Mouse (Mus musculus) midbrain, embryonic 14.5 days (tissue): ENCODE measurements around the gene Ptpn14. TPM values are rescaled to one million over a fixed set of nuclear protein-coding genes. Genes with fewer than 3 reads are reported as not detected.

Experiments
- ATAC-seq: fragments of 200-750 bp; cut with Nextera tagmentation; 2 replicates; pipeline ENCODE4 v1.8.0; 2017; ENCODE audit warnings: moderate number of reproducible peaks, moderate library complexity; ENCODE audit not compliant: low FRiP score, low TSS enrichment
- DNase-seq: peaks from one replicate; pipeline ENCODE4 v3.0.0-alpha.2; 2015
- H3K27ac ChIP-seq: fragments of 300-500 bp; sonication (generic); replicated peaks from 2 replicates; pipeline ENCODE4 v1.5.1; 2014; ENCODE audit warnings: mild to moderate bottlenecking, low read depth, low read length, moderate library complexity
- H3K27me3 ChIP-seq: fragments of 300-500 bp; sonication (generic); 2 replicates; pipeline ENCODE4 v1.6.1; 2014; ENCODE audit warnings: low read length, control low read depth, mixed read lengths; ENCODE audit not compliant: control insufficient read depth, insufficient read depth
- H3K36me3 ChIP-seq: fragments of 300-500 bp; sonication (generic); 2 replicates; pipeline ENCODE4 v1.6.1; 2014; ENCODE audit warnings: low read length, control low read depth; ENCODE audit not compliant: control insufficient read depth, insufficient read depth
- H3K4me1 ChIP-seq: fragments of 300-500 bp; sonication (generic); 2 replicates; pipeline ENCODE4 v1.6.1; 2014; ENCODE audit warnings: mild to moderate bottlenecking, antibody characterized with exemption, low read length, control low read depth; ENCODE audit not compliant: control insufficient read depth, insufficient read depth
- H3K4me2 ChIP-seq: fragments of 300-500 bp; sonication (generic); 2 replicates; pipeline ENCODE4 v1.6.1; 2014; ENCODE audit warnings: mild to moderate bottlenecking, low read length, moderate library complexity
- H3K4me3 ChIP-seq: fragments of 300-500 bp; sonication (generic); replicated peaks from 2 replicates; pipeline ENCODE4 v1.5.1; 2014; ENCODE audit warnings: low read depth, low read length
- H3K9ac ChIP-seq: fragments of 300-500 bp; sonication (generic); replicated peaks from 2 replicates; pipeline ENCODE4 v1.6.1; 2014; ENCODE audit warnings: mild to moderate bottlenecking, low read length, moderate library complexity
- H3K9me3 ChIP-seq: fragments of 300-500 bp; sonication (generic); 2 replicates; pipeline ENCODE4 v1.6.1; 2016; ENCODE audit warnings: low read length, control low read depth, mixed read lengths; ENCODE audit not compliant: control insufficient read depth
- WGBS: fragments of 180-500 bp; shearing (Covaris S2); extraction: QIAGEN DNeasy Blood & Tissue Kit; methylation state at CpG from one replicate; pipeline ENCODE4 v1.1.7; 2014; 5-methylcytosine and 5-hydroxymethylcytosine counted together
- polyA plus RNA-seq: library from polyadenylated mRNA; unstranded; fragments of >200 nt; fragmentation: Nextera tagmentation; extraction: Ambion mirVana; gene quantifications from 2 replicates; pipeline ENCODE4 v1.2.1, GENCODE M21; 2014

Gene Ptpn14
- polyA plus RNA-seq, 1 experiment from 2014 or later = 1.7 TPM

DNA sequence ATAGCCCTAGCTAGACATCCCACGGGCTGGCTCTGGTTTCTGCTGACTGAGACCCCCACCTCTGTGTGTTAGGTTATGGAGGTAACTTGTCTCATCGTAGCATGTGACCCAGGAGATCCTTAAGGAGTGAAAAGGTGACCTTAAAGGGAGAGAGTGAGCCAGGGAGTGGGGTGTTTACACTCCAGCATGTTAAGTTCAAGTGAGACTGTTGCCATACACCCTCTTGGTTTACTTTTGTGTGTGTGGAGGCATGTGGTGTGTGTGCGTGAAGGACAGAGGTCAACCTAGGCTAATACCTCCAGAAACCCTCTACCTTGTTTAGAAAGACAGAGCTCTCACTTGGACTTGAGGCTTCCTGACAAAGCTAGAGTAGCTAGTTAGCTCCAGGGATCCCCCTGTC, 42.4 kb downstream of the Ptpn14 start:
- H3K9me3 ChIP-seq = no peaks in the 10 kb centered on the region
- no peak overlapping the region for H3K9ac ChIP-seq
- no peak overlapping the region for H3K27ac ChIP-seq
- 92% methylated on average over 3 of the region's 3 CpGs for WGBS
- H3K27me3 ChIP-seq = no peaks in the 10 kb centered on the region
- no peak overlapping the region for H3K4me2 ChIP-seq
- DNase-seq (no peak), ATAC-seq (no peak)
- no peaks in the 10 kb centered on the region for H3K4me1 ChIP-seq
- no peak overlapping the region for H3K4me3 ChIP-seq
- H3K36me3 ChIP-seq = no peaks in the 10 kb centered on the region

DNA sequence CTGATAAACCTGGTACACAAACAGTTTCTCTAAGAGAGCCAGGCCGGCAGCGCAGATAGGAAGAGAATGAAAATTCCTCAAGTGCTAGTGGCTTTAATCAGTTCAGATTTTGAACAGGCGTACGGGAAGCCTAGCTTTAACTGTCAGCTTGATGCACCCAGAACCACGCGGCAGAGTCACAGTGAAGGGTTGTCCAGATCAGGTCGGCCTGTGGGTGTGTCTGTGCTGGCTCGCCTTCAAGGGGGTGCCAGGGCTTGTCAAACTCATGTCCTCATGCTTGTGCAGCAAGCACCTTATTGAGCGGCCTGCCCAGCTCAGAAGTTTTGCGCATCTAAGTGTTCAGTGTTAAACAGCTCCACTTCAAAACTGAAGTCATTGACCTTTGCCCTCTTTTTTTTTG, 44.6 kb downstream of the Ptpn14 start:
- no peak overlapping the region for H3K9ac ChIP-seq
- 92% methylated on average over 10 of the region's 10 CpGs for WGBS
- no peak for ATAC-seq
- H3K9me3 ChIP-seq = no peaks in the 10 kb centered on the region
- no peak overlapping the region for H3K4me2 ChIP-seq
- no peak overlapping the region for H3K4me3 ChIP-seq
- no peaks in the 10 kb centered on the region for H3K27me3 ChIP-seq
- no peak for DNase-seq
- H3K4me1 ChIP-seq = no peaks in the 10 kb centered on the region
- H3K27ac ChIP-seq = no peak overlapping the region
- no peaks in the 10 kb centered on the region for H3K36me3 ChIP-seq

DNA sequence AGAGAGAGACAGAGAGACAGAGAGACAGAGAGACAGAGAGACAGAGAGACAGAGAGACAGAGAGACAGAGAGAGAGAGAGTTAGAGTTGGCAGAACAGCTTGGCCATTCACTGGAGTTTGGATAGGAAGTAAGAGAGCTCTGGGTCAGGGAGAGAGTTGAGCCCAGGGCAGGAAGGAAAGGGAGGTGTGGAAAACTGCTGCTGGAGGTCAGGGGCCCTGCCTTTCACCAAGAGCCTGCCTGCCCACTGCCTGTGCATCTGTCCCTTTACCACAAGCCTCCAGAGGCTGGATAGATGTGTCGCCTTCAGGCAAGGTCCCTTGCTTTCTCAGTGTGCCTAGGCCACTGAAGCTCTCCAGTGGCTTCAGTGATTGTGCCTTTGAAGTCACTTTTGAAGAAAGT, 46.7 kb downstream of the Ptpn14 start:
- H3K4me3 ChIP-seq = no peak overlapping the region

DNA sequence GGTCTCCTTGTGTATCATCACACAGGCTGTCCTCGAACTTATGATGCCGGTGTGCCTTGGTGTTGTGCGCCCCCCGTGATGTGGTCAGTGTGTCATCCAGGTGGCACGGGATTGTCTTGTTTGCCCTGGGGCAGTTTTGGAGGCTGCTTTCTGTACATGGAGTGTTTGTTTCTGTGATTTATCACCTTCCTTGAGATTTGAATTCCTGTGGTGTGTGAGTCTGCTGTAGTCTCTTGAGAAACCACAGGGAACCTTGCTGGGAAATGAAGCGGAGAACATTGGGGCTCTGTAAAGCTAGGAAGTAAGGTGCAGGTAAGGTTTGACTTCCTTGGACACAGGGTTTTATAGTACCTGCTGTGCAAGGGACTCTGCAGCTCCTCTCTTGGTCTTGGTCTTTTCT, 49.1 kb downstream of the Ptpn14 start:
- no peak for ATAC-seq
- H3K9ac ChIP-seq = no peak overlapping the region
- DNase-seq = no peak

More for the DNA sequence above, 46.7 kb downstream of the Ptpn14 start:
- Histone ChIP-seq H3K27ac (no peak overlapping the region), H3K4me1 (no peaks in the 10 kb centered on the region), H3K27me3 (no peaks in the 10 kb centered on the region), H3K9me3 (no peaks in the 10 kb centered on the region), H3K9ac (no peak overlapping the region), H3K4me2 (no peak overlapping the region), H3K36me3 (no peaks in the 10 kb centered on the region)
- ATAC-seq (no peak), DNase-seq (no peak)
- WGBS = 64% methylated on average over 1 of the region's 1 CpGs

DNA sequence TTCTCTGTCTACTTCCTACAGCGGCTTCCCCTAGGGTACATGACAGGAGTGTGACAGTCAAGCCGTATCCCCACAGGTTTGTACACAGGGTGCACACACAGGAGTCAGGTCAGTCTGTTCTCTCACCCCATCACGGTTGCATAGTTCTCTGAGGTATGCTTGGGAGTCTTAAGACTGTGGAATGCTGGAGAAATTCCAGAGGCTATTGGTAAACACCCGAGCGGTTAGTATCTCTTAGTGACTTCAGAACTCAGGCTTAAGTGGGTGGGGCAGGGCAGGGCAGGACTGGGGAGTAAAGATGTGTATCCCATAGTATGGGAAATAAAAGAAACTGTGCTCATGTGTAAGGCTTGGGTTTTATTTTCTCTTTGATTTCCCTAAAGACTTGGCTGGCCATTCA, 50.3 kb downstream of the Ptpn14 start:
- WGBS = 38% methylated on average over 5 of the region's 5 CpGs
- Histone ChIP-seq H3K4me3 (no peak overlapping the region), H3K9ac (no peak overlapping the region), H3K4me1 (no peaks in the 10 kb centered on the region), H3K27me3 (no peaks in the 10 kb centered on the region), H3K4me2 (no peak overlapping the region), H3K27ac (no peak overlapping the region), H3K9me3 (no peaks in the 10 kb centered on the region), H3K36me3 (no peaks in the 10 kb centered on the region)
- ATAC-seq = no peak
- no peak for DNase-seq

More for the DNA sequence above, 49.1 kb downstream of the Ptpn14 start:
- H3K9me3 ChIP-seq = no peaks in the 10 kb centered on the region
- H3K36me3 ChIP-seq = no peaks in the 10 kb centered on the region
- H3K27me3 ChIP-seq = no peaks in the 10 kb centered on the region
- no peak overlapping the region for H3K27ac ChIP-seq
- no peak overlapping the region for H3K4me2 ChIP-seq
- no peaks in the 10 kb centered on the region for H3K4me1 ChIP-seq
- H3K4me3 ChIP-seq = no peak overlapping the region
- WGBS = 91% methylated on average over 6 of the region's 6 CpGs

DNA sequence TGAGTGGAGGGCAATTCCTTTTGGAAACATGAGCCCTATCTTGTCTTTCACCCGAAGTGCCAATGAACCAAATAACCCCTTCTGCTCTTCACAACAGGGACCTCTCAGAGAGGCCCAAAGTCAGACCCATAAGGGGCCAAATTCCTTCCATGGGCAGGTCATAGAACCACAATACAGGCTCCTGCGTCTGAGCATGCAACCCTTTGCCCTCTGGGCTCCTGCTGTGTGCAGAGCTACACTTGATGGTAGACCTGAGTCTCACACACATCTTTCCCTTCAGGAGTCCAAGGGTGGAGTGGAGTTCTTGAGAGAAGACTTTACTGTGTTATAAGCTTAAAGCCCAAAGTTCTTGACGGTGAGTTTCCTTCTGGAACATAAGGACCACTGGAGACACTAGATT, 51.2 kb downstream of the Ptpn14 start:
- Histone ChIP-seq H3K4me1 (no peaks in the 10 kb centered on the region), H3K9me3 (no peaks in the 10 kb centered on the region), H3K36me3 (no peaks in the 10 kb centered on the region), H3K27ac (no peak overlapping the region), H3K27me3 (no peaks in the 10 kb centered on the region), H3K4me2 (no peak overlapping the region), H3K9ac (no peak overlapping the region), H3K4me3 (no peak overlapping the region)
- WGBS = 61% methylated on average over 3 of the region's 3 CpGs
- ATAC-seq = no peak
- DNase-seq = no peak

DNA sequence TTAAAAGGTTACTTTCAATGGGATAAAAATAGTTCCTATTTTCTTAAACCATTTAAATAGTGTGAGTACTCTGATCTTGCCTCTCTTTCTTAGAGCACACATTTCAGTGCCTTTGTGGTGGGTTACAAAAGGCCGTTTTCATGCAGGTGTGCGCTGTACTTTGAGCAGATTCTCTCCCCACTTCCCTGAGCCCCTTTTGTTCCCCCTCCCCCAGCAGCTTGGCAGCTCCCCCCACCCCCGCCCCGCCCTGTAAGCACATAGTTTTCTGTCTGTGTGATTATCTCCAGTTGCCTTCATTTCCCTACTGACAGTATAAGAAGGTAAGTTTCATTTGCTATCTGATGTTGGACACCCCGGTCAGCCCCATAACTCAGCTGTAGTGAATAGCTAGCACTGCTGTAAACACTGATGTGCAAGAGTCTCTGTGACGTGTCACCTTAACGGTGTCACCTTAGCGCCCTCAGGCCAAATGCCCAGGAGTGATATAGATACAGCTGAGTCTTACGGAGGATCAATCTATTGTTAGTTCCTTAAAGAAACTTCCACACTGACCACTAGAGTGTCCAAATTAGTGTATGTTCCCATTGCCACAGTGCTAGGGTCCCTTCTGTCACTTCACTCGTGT, 53.8 kb downstream of the Ptpn14 start:
- H3K27ac ChIP-seq = no peak overlapping the region
- no peak overlapping the region for H3K4me3 ChIP-seq
- H3K36me3 ChIP-seq = no peaks in the 10 kb centered on the region
- WGBS = 80% methylated on average over 10 of the region's 10 CpGs
- H3K27me3 ChIP-seq = 0 out of 2 replicates have a peak, but pooled peaks cover 2% of the 10 kb centered on the region
- no peak overlapping the region for H3K9ac ChIP-seq
- H3K4me2 ChIP-seq = no peak overlapping the region
- H3K9me3 ChIP-seq = no peaks in the 10 kb centered on the region
- DNase-seq (no peak), ATAC-seq (no peak)
- no peaks in the 10 kb centered on the region for H3K4me1 ChIP-seq

DNA sequence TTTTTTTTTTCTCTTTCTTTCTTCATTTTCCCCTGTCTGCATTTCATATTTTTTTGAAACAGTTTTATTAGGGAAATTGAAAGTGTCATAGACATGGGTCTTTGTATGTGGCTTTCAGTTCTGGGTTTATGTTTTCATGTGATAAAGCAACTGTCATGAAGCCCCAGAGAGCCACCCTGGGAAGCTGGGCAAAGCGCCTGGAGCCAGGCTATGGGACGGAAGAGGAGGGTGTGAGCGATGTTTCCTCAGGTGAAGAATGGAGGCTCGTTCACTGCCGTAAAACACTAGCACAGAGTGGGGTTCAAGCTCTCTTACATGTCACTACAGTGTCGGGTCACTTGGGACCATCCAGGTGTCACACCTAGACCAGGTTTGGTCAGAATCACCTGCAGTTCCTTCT, 54.6 kb downstream of the Ptpn14 start:
- Histone ChIP-seq H3K27me3 (0 out of 2 replicates have a peak, but pooled peaks cover 6% of the 10 kb centered on the region), H3K36me3 (no peaks in the 10 kb centered on the region), H3K4me1 (no peaks in the 10 kb centered on the region), H3K4me2 (no peak overlapping the region), H3K27ac (no peak overlapping the region), H3K9me3 (no peaks in the 10 kb centered on the region), H3K4me3 (no peak overlapping the region), H3K9ac (no peak overlapping the region)
- 92% methylated on average over 6 of the region's 6 CpGs for WGBS
- DNase-seq = no peak
- no peak for ATAC-seq

DNA sequence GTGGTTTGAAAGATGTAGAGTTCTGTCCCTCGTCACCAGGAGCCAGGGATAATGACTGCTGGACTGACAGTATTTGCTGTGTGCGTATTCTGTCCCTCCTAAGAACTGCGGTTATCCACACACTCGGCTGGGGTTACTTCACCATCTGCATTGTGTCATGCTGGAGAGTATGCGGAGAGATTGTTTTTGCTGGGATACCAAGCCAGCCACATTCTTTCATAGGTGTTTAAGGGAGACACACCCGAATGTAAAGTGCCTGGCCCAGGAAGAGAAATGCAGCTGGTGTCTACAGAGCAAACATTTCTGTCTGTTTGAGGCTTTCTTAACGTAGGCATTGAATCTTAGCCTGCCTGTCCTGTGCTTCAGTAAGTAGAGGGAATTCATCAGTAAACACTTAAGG, 56.4 kb downstream of the Ptpn14 start:
- Histone ChIP-seq H3K27ac (no peak overlapping the region), H3K9ac (no peak overlapping the region), H3K4me3 (no peak overlapping the region), H3K4me2 (no peak overlapping the region), H3K4me1 (no peaks in the 10 kb centered on the region), H3K27me3 (peaks cover 10% of the 10 kb centered on the region; the same call in 1 of the 2 replicates), H3K9me3 (no peaks in the 10 kb centered on the region), H3K36me3 (no peaks in the 10 kb centered on the region)
- DNase-seq (no peak), ATAC-seq (no peak)
- 78% methylated on average over 7 of the region's 7 CpGs for WGBS
